21 mouse cellular contexts compared by ENCODE assay signal in genomic region chr15:95330926-95331325, GRCm38 (mm10).
"Had no signal": no experiment of that assay in that cellular context is flagged by ENCODE, and none has a peak within 500 bp of the region (broad histone marks: within the 10 kb centered on the region; RNA-seq: fewer than 3 reads in every experiment).

No protein-coding gene starts in this region.

- H3K27me3 ChIP-seq: liver, embryonic 12.5 days; liver, embryonic 15.5 days; lung, embryonic 15.5 days; megakaryocyte, embryonic 14.5 days; stomach, embryonic 15.5 days had no signal

- H3K36me3 ChIP-seq: limb, embryonic 10.5 days; limb, embryonic 13.5 days; liver, embryonic 12.5 days; liver, embryonic 15.5 days; lung, embryonic 15.5 days; stomach, embryonic 15.5 days had no signal

- H3K9me3 ChIP-seq: limb, embryonic 10.5 days; liver, embryonic 15.5 days; lung, embryonic 15.5 days; midbrain, embryonic 10.5 days; stomach, embryonic 15.5 days had no signal

- H3K4me3 ChIP-seq: limb, embryonic 10.5 days; limb, embryonic 13.5 days; liver, embryonic 12.5 days; liver, embryonic 15.5 days; lung, embryonic 15.5 days; megakaryocyte, embryonic 14.5 days; midbrain, embryonic 10.5 days; stomach, embryonic 15.5 days had no signal

- DNase-seq: kidney, adult 2 months; kidney, postnatal 10 days; kidney, postnatal 36 days; liver; lung, adult 18-20 months; lung, postnatal 10 days; lung, postnatal 36 days; midbrain, embryonic 14.5 days; right cerebral cortex, postnatal 14 days; spleen, adult 18-20 months; thymus, postnatal 25 days had no signal

- ATAC-seq: inflammation-experienced regulatory T-cells, adult 6 months; intestine, embryonic 16.5 days; liver, embryonic 12.5 days had no signal

- H3K4me1 ChIP-seq: limb, embryonic 10.5 days; liver, embryonic 12.5 days; liver, embryonic 15.5 days; lung, embryonic 15.5 days; megakaryocyte, embryonic 14.5 days; stomach, embryonic 15.5 days had no signal

- H3K9ac ChIP-seq: limb, embryonic 13.5 days; liver, embryonic 12.5 days; liver, embryonic 15.5 days; lung, embryonic 15.5 days; stomach, embryonic 15.5 days had no signal

- H3K4me2 ChIP-seq: limb, embryonic 13.5 days; liver, embryonic 12.5 days; liver, embryonic 15.5 days; lung, embryonic 15.5 days; stomach, embryonic 15.5 days had no signal

- H3K27ac ChIP-seq: limb, embryonic 10.5 days; limb, embryonic 13.5 days; liver, embryonic 12.5 days; liver, embryonic 15.5 days; lung, embryonic 15.5 days; midbrain, embryonic 10.5 days; stomach, embryonic 15.5 days had no signal
